Mouse (Mus musculus): ENCODE results near the gene Tra2b.
"Not testable (repeated sequence)": the region's sequence is repeated elsewhere in the genome, so short reads cannot be mapped to it uniquely, and the experiment has no call there.

GRCm38 (mm10) chr16:22230276-22230675 lies 35.5 kb downstream of the Tra2b start:
- TF ChIP-seq MAX (IDR thresholded peaks at IDR 0.05; ENCODE audit: low read length); MAZ (IDR thresholded peaks at IDR 0.05; ENCODE audit: low read depth, low read length); CTCF (conservative IDR thresholded peaks at IDR 0.05 in 1 of 2, IDR thresholded peaks at IDR 0.05 in 1 of 2; ENCODE audit: low read depth in 2 of 2, low read length in 2 of 2); USF1 (IDR thresholded peaks at IDR 0.05; ENCODE audit: low read depth, low read length); SMC3 (IDR thresholded peaks at IDR 0.05; ENCODE audit: low read depth, low read length); TCF12 (IDR thresholded peaks at IDR 0.05; ENCODE audit: low read depth, low read length); POLR2A (IDR thresholded peaks at IDR 0.05; ENCODE audit: low read depth, low read length); ZKSCAN1 (IDR thresholded peaks at IDR 0.05; ENCODE audit: borderline replicate concordance, low read depth, low read length); SIN3A (IDR thresholded peaks at IDR 0.05; ENCODE audit: low read length); GABPA (IDR thresholded peaks at IDR 0.05; ENCODE audit: insufficient replicate concordance, low read depth, low read length): not testable (repeated sequence)

Measured in CH12.LX (cell line).